Mouse (Mus musculus) adrenal gland, adult 8-10 months (tissue): ENCODE measurements at regions not wholly inside any gene's neighbourhood (a gene's known extent, or its start where the extent isn't known, plus 50 kb on each side); places are given as distances from the start of the nearest gene placed in this dataset.
"Not testable (repeated sequence)": the region's sequence is repeated elsewhere in the genome, so short reads cannot be mapped to it uniquely, and the experiment has no call there.

Experiments used
- DNase-seq: peaks from one replicate; pipeline ENCODE4 v3.0.0; 2022

- DNase-seq = no peak
Observed at GRCm38 (mm10) chr11:71285193-71285592, 54.7 kb upstream of the Nlrp1b start.

- DNase-seq = not testable (repeated sequence)
Observed at GRCm38 (mm10) chr11:71288243-71288642, 57.7 kb upstream of the Nlrp1b start.

GRCm38 (mm10) chr11:71289490-71289889 lies 59.0 kb upstream of the Nlrp1b start:
- DNase-seq = no peak

GRCm38 (mm10) chr11:71299479-71299878 lies 68.9 kb upstream of the Nlrp1b start:
- DNase-seq = no peak

- no peak for DNase-seq
Observed at GRCm38 (mm10) chr11:71323439-71323838, 92.9 kb upstream of the Nlrp1b start.

- no peak for DNase-seq
Observed at GRCm38 (mm10) chr11:71337428-71337827, 106.9 kb upstream of the Nlrp1b start.

GRCm38 (mm10) chr11:71346024-71346423 lies 115.5 kb upstream of the Nlrp1b start:
- peak; percentile 13 for DNase-seq

- no peak for DNase-seq
Observed at GRCm38 (mm10) chr11:71357089-71357488, 126.6 kb upstream of the Nlrp1b start.

GRCm38 (mm10) chr11:71360856-71361255 lies 130.3 kb upstream of the Nlrp1b start:
- DNase-seq = no peak

- DNase-seq = no peak
Observed at GRCm38 (mm10) chr11:71371871-71372270, 141.3 kb upstream of the Nlrp1b start.

GRCm38 (mm10) chr11:71375132-71375531 lies 144.6 kb upstream of the Nlrp1b start:
- DNase-seq = no peak

- no peak for DNase-seq
Observed at GRCm38 (mm10) chr11:71388411-71388810, 157.9 kb upstream of the Nlrp1b start.

- no peak for DNase-seq
Observed at GRCm38 (mm10) chr11:71389659-71390058, 159.1 kb upstream of the Nlrp1b start.

GRCm38 (mm10) chr11:71390151-71390550 lies 159.6 kb upstream of the Nlrp1b start:
- DNase-seq = no peak

GRCm38 (mm10) chr11:71390616-71391015 lies 160.1 kb upstream of the Nlrp1b start:
- no peak for DNase-seq

GRCm38 (mm10) chr11:71393406-71393805 lies 162.9 kb upstream of the Nlrp1b start:
- DNase-seq = no peak

GRCm38 (mm10) chr11:71395023-71395422 lies 164.5 kb upstream of the Nlrp1b start:
- no peak for DNase-seq

GRCm38 (mm10) chr11:71395631-71396030 lies 165.1 kb upstream of the Nlrp1b start:
- no peak for DNase-seq

GRCm38 (mm10) chr11:71400351-71400750 lies 169.8 kb upstream of the Nlrp1b start:
- peak; percentile 35 for DNase-seq

GRCm38 (mm10) chr11:71401411-71402276 lies 171.1 kb upstream of the Nlrp1b start:
- DNase-seq = peak; percentile 51

- no peak for DNase-seq
Observed at GRCm38 (mm10) chr11:71404361-71404760, 173.8 kb upstream of the Nlrp1b start.

GRCm38 (mm10) chr11:71407043-71407442 lies 176.5 kb upstream of the Nlrp1b start:
- no peak for DNase-seq

- peak; percentile 53 for DNase-seq
Observed at GRCm38 (mm10) chr11:71409211-71409765, 178.8 kb upstream of the Nlrp1b start.

- DNase-seq = no peak
Observed at GRCm38 (mm10) chr11:71410582-71410981, 180.0 kb upstream of the Nlrp1b start.
